ENCODE assay signal across 23 mouse cellular contexts in genomic region chr9:75870332-75871177, GRCm38 (mm10).
A peak's percentile ranks its signal among the peaks of the same experiment; 100 is the strongest.
DNase-seq lines count a peak whose midpoint lies in the region; ATAC-seq and TF ChIP-seq lines count a peak whose summit lies in the region.
"Had no signal": no experiment of that assay in that cellular context is flagged by ENCODE, and none has a peak within 500 bp of the region (broad histone marks: within the 10 kb centered on the region; RNA-seq: fewer than 3 reads in every experiment).

No protein-coding gene starts in this region.

- no peak for TF ChIP-seq EP300 in MEL (IDR thresholded peaks at IDR 0.05; ENCODE audit: low read depth in 1 of 2, low read length in 2 of 2)

- ATAC-seq in embryonic facial prominence, embryonic 14.5 days (ENCODE audit: low read depth): peak; percentile 67; the same call in 1 of the 2 replicates
- peak; percentile 89 for ATAC-seq in limb, embryonic 13.5 days (ENCODE audit: low FRiP score, low read depth)
- ATAC-seq: forebrain, embryonic 15.5 days; inflammation-experienced regulatory T-cells, adult 6 months had no signal

- no peak for TF ChIP-seq CTCF in MEL (IDR thresholded peaks at IDR 0.05 in 2 of 3, conservative IDR thresholded peaks at IDR 0.05 in 1 of 3; ENCODE audit: control insufficient read depth in 1 of 3, insufficient read depth in 1 of 3, low read depth in 2 of 3, low read length in 3 of 3, poor library complexity in 1 of 3, severe bottlenecking in 1 of 3)

- WGBS in embryonic facial prominence, embryonic 14.5 days: 52% methylated on average over 7 of the region's 7 CpGs
- 46% methylated on average over 7 of the region's 7 CpGs for WGBS in limb, embryonic 13.5 days

- H3K4me1 ChIP-seq in MEL (ENCODE audit: control insufficient read depth in 1 of 2, insufficient read depth in 2 of 2, low read length in 2 of 2): no peaks in the 10 kb centered on the region
- 0 out of 2 replicates have a peak, but pooled peaks cover 3% of the 10 kb centered on the region for H3K4me1 ChIP-seq in embryonic facial prominence, embryonic 14.5 days (ENCODE audit: control insufficient read depth, insufficient read depth, low read length)
- H3K4me1 ChIP-seq in limb, embryonic 13.5 days: peaks cover 11% of the 10 kb centered on the region
- H3K4me1 ChIP-seq: forebrain, embryonic 15.5 days; hindbrain, embryonic 12.5 days; liver, embryonic 13.5 days; midbrain, embryonic 12.5 days; neural tube, embryonic 12.5 days had no signal

- no peaks in the 10 kb centered on the region for H3K27me3 ChIP-seq in MEL (ENCODE audit: control insufficient read depth in 1 of 2, insufficient read depth in 2 of 2, low read length in 2 of 2)
- H3K27me3 ChIP-seq in embryonic facial prominence, embryonic 14.5 days (replicated peaks; ENCODE audit: control insufficient read depth, insufficient read depth, low read length): no peaks in the 10 kb centered on the region
- no peaks in the 10 kb centered on the region for H3K27me3 ChIP-seq in limb, embryonic 13.5 days
- H3K27me3 ChIP-seq: forebrain, embryonic 15.5 days; hindbrain, embryonic 12.5 days; liver, embryonic 13.5 days; midbrain, embryonic 12.5 days; neural tube, embryonic 12.5 days had no signal

- no peak for TF ChIP-seq RAD21 in MEL (IDR thresholded peaks at IDR 0.05; ENCODE audit: low read depth, low read length)

- no peak overlapping the region for H3K9ac ChIP-seq in MEL (ENCODE audit: control insufficient read depth, low read depth, low read length, poor library complexity, severe bottlenecking)
- H3K9ac ChIP-seq in embryonic facial prominence, embryonic 14.5 days (ENCODE audit: low read depth, low read length): no peak overlapping the region
- H3K9ac ChIP-seq in limb, embryonic 13.5 days: no peak overlapping the region
- H3K9ac ChIP-seq: forebrain, embryonic 15.5 days; hindbrain, embryonic 12.5 days; liver, embryonic 13.5 days; midbrain, embryonic 12.5 days; neural tube, embryonic 12.5 days had no signal

- no peak for TF ChIP-seq POLR2A in MEL (IDR thresholded peaks at IDR 0.05; ENCODE audit: control insufficient read depth in 1 of 2, insufficient read depth in 1 of 2, low read depth in 1 of 2, low read length in 2 of 2, poor library complexity in 1 of 2)

- H3K27ac ChIP-seq in MEL (ENCODE audit: control insufficient read depth, low read depth, low read length): no peak overlapping the region
- H3K27ac ChIP-seq in embryonic facial prominence, embryonic 14.5 days (replicated peaks; ENCODE audit: low read depth, low read length): peak overlapping the region; percentile 59
- H3K27ac ChIP-seq in limb, embryonic 13.5 days: peak overlapping the region; percentile 66; the same call in 1 of the 2 replicates
- H3K27ac ChIP-seq: forebrain, embryonic 15.5 days; hindbrain, embryonic 12.5 days; liver, embryonic 13.5 days; macrophage; midbrain, embryonic 12.5 days; neural tube, embryonic 12.5 days had no signal

- H3K79me2 ChIP-seq in MEL (ENCODE audit: control insufficient read depth, insufficient read depth, low read length, poor library complexity): no peaks in the 10 kb centered on the region

- no peak overlapping the region for H3K4me3 ChIP-seq in MEL (ENCODE audit: control insufficient read depth in 1 of 2, insufficient read depth in 1 of 2, low read depth in 2 of 2, low read length in 2 of 2)
- H3K4me3 ChIP-seq in embryonic facial prominence, embryonic 14.5 days (ENCODE audit: low read depth, low read length): no peak overlapping the region
- no peak overlapping the region for H3K4me3 ChIP-seq in limb, embryonic 13.5 days
- H3K4me3 ChIP-seq: forebrain, embryonic 15.5 days; hindbrain, embryonic 12.5 days; liver, embryonic 13.5 days; midbrain, embryonic 12.5 days; neural tube, embryonic 12.5 days had no signal

- no peaks in the 10 kb centered on the region for H3K36me3 ChIP-seq in MEL (ENCODE audit: control insufficient read depth in 1 of 2, insufficient read depth in 2 of 2, low read length in 2 of 2)
- no peaks in the 10 kb centered on the region for H3K36me3 ChIP-seq in embryonic facial prominence, embryonic 14.5 days (ENCODE audit: control insufficient read depth, insufficient read depth, low read length)
- no peaks in the 10 kb centered on the region for H3K36me3 ChIP-seq in limb, embryonic 13.5 days
- H3K36me3 ChIP-seq: forebrain, embryonic 15.5 days; hindbrain, embryonic 12.5 days; liver, embryonic 13.5 days; midbrain, embryonic 12.5 days; neural tube, embryonic 12.5 days had no signal

- H3K9me3 ChIP-seq in MEL (replicated peaks; ENCODE audit: insufficient read depth, low read length): no peaks in the 10 kb centered on the region
- H3K9me3 ChIP-seq in embryonic facial prominence, embryonic 14.5 days (ENCODE audit: control insufficient read depth, low read length): no peaks in the 10 kb centered on the region
- H3K9me3 ChIP-seq in limb, embryonic 13.5 days: no peaks in the 10 kb centered on the region
- H3K9me3 ChIP-seq: forebrain, embryonic 15.5 days; hindbrain, embryonic 12.5 days; liver, embryonic 13.5 days; midbrain, embryonic 12.5 days; neural tube, embryonic 12.5 days had no signal

- peak; percentile 4 for DNase-seq in MEL (ENCODE audit: low read depth, low spot score)
- DNase-seq in embryonic facial prominence, embryonic 14.5 days (ENCODE audit: low spot score): peak; percentile 72
- DNase-seq in lung, postnatal 14 days: peak; percentile 34
- no peak for DNase-seq in adrenal gland, adult (ENCODE audit: inconsistent age in 2 of 2, low spot score in 1 of 2)
- DNase-seq in thymus, postnatal 25 days: no peak
- no peak for DNase-seq in thymus, adult 18-20 months
- DNase-seq: adrenal gland, postnatal 10 days; cerebellum, adult 18-20 months; cerebellum, postnatal 25 days; heart, postnatal 10 days; kidney, adult 9 months; kidney, postnatal 4 days; liver, embryonic 13.5 days; right cerebral cortex, postnatal 4 days; thymus, postnatal 14 days had no signal

- H3K4me2 ChIP-seq in embryonic facial prominence, embryonic 14.5 days (ENCODE audit: low read depth, low read length): no peak overlapping the region
- peak overlapping the region; percentile 12; the same call in 1 of the 2 replicates for H3K4me2 ChIP-seq in limb, embryonic 13.5 days (replicated peaks)
- H3K4me2 ChIP-seq: forebrain, embryonic 15.5 days; heart, embryonic 11.5 days; hindbrain, embryonic 12.5 days; liver, embryonic 13.5 days; midbrain, embryonic 12.5 days; neural tube, embryonic 12.5 days had no signal

TF ChIP-seq in MEL, 35 proteins besides CTCF, POLR2A, EP300 and RAD21:
- no peak for TF ChIP-seq TBP (IDR thresholded peaks at IDR 0.05; ENCODE audit: low read depth, low read length)
- no peak for TF ChIP-seq GATA1 (IDR thresholded peaks at IDR 0.05; ENCODE audit: low read depth, low read length)
- no peak for TF ChIP-seq TCF12 (IDR thresholded peaks at IDR 0.05; ENCODE audit: low read depth, low read length)
- TF ChIP-seq TAL1 (IDR thresholded peaks at IDR 0.05; ENCODE audit: low read length): no peak
- no peak for TF ChIP-seq MEF2A (IDR thresholded peaks at IDR 0.05; ENCODE audit: extremely low read depth, insufficient replicate concordance, low read depth, low read length, poor library complexity, severe bottlenecking)
- TF ChIP-seq MAX (IDR thresholded peaks at IDR 0.05; ENCODE audit: low read length): no peak
- TF ChIP-seq UBTF (IDR thresholded peaks at IDR 0.05; ENCODE audit: borderline replicate concordance, insufficient read depth, low read depth, low read length): no peak
- TF ChIP-seq MYC (IDR thresholded peaks at IDR 0.05; ENCODE audit: low read depth, low read length): no peak
- no peak for TF ChIP-seq ELF1 (IDR thresholded peaks at IDR 0.05; ENCODE audit: low read depth, low read length)
- TF ChIP-seq E2F4 (IDR thresholded peaks at IDR 0.05; ENCODE audit: borderline replicate concordance, low read depth, low read length): no peak
- TF ChIP-seq GABPA (IDR thresholded peaks at IDR 0.05; ENCODE audit: low read depth, low read length): no peak
- TF ChIP-seq BHLHE40 (IDR thresholded peaks at IDR 0.05; ENCODE audit: borderline replicate concordance, low read depth, low read length): no peak
- TF ChIP-seq POLR2AphosphoS2 (IDR thresholded peaks at IDR 0.05; ENCODE audit: low read length): no peak
- TF ChIP-seq JUND (IDR thresholded peaks at IDR 0.05; ENCODE audit: low read depth, low read length): no peak
- TF ChIP-seq ETS1 (IDR thresholded peaks at IDR 0.05; ENCODE audit: low read depth, low read length): no peak
- TF ChIP-seq MAZ (IDR thresholded peaks at IDR 0.05; ENCODE audit: low read depth, low read length): no peak
- no peak for TF ChIP-seq NELFE (IDR thresholded peaks at IDR 0.05; ENCODE audit: low read depth, low read length)
- no peak for TF ChIP-seq ZNF384 (IDR thresholded peaks at IDR 0.05; ENCODE audit: low read depth, low read length)
- TF ChIP-seq MAFK (IDR thresholded peaks at IDR 0.05; ENCODE audit: borderline replicate concordance, low read depth, low read length): no peak
- no peak for TF ChIP-seq HCFC1 (IDR thresholded peaks at IDR 0.05; ENCODE audit: low read depth, low read length)

Comparison
In these comparisons a context has a peak if more than half of its experiments do, and no peak if none do; other contexts are left out.
1. DNase-seq: peak in MEL (single experiment), embryonic facial prominence, embryonic 14.5 days (single experiment) and lung, postnatal 14 days (single experiment); none in adrenal gland, adult (0 of 2), thymus, postnatal 25 days (single experiment) and thymus, adult 18-20 months (0 of 2).